Mouse (Mus musculus) ES-E14 (cell line): ENCODE results near the gene Slc6a19. TPM values are rescaled to one million over a fixed set of nuclear protein-coding genes. Genes with fewer than 3 reads are reported as not detected.

Source experiments
- DNase-seq: peaks from one replicate; pipeline ENCODE4 v3.0.0-alpha.2; 2013; ENCODE audit warnings: low read depth, low spot score
- H3K27ac ChIP-seq: 2 replicates; pipeline ENCODE4 v1.5.1; 2012; ENCODE audit warnings: low read depth, mild to moderate bottlenecking, low read length, moderate library complexity, mixed read lengths; ENCODE audit not compliant: poor library complexity, insufficient read depth, severe bottlenecking
- H3K36me3 ChIP-seq: 2 replicates; pipeline ENCODE4 v1.6.1; 2012; ENCODE audit warnings: mild to moderate bottlenecking, low read length, moderate library complexity, mixed read lengths; ENCODE audit not compliant: control insufficient read depth, poor library complexity, insufficient read depth, severe bottlenecking
- H3K4me1 ChIP-seq, 2 experiments: fragments of 150-350 bp in 1 of 2; sonication (generic) in 1 of 2; 2 replicates each; pipeline ENCODE4 v1.6.1; 2012; ENCODE audit warnings: low read length in 2 of 2, mild to moderate bottlenecking in 1 of 2, mixed read lengths in 1 of 2; ENCODE audit not compliant: control insufficient read depth in 2 of 2, insufficient read depth in 2 of 2, poor library complexity in 1 of 2
- H3K4me3 ChIP-seq, 2 experiments: fragments of 150-350 bp in 1 of 2; sonication (generic) in 1 of 2; 2 replicates each; pipeline ENCODE4 v1.5.1; 2012; ENCODE audit warnings: low read length in 2 of 2, low read depth in 1 of 2, mild to moderate bottlenecking in 1 of 2, mixed read lengths in 1 of 2; ENCODE audit not compliant: insufficient read depth in 1 of 2, poor library complexity in 1 of 2, severe bottlenecking in 1 of 2
- H3K9ac ChIP-seq: 2 replicates; pipeline ENCODE4 v1.6.1; 2012; ENCODE audit warnings: low read depth, mild to moderate bottlenecking, low read length, mixed read lengths; ENCODE audit not compliant: poor library complexity, insufficient read depth, severe bottlenecking
- H3K9me3 ChIP-seq: fragments of 150-350 bp; sonication (generic); 2 replicates; pipeline ENCODE4 v1.6.1; 2012; ENCODE audit warnings: low read depth, mild to moderate bottlenecking, low read length; ENCODE audit not compliant: control insufficient read depth, insufficient read depth
- CHD2 ChIP-seq: IDR thresholded peaks from 2 replicates; pipeline ENCODE4 v1.6.1; 2014; ENCODE audit warnings: mild to moderate bottlenecking, low read depth, low read length, inconsistent platforms
- HCFC1 ChIP-seq: IDR thresholded peaks from 2 replicates; pipeline ENCODE4 v1.6.1; 2012; ENCODE audit warnings: low read length, inconsistent platforms, borderline replicate concordance; ENCODE audit not compliant: insufficient read depth
- MAFK ChIP-seq: IDR thresholded peaks from 2 replicates; pipeline ENCODE4 v1.6.1; 2014; ENCODE audit warnings: mild to moderate bottlenecking, low read depth, low read length, inconsistent platforms; ENCODE audit not compliant: insufficient read depth
- ZC3H11A ChIP-seq: IDR thresholded peaks from 2 replicates; pipeline ENCODE4 v1.6.1; 2012; ENCODE audit warnings: low read depth, mild to moderate bottlenecking, inconsistent platforms, low read length, borderline replicate concordance
- ZNF384 ChIP-seq: IDR thresholded peaks from 2 replicates; pipeline ENCODE4 v1.6.1; 2012; ENCODE audit warnings: low read depth, low read length, inconsistent platforms
- in situ Hi-C, 2 experiments: fragments of 600-800 bp; cut with MboI; formaldehyde crosslinking; loops; one replicate each; pipeline ENCODE4 v1.15.1; 2025; ENCODE audit warnings: low sequenced_read_pairs in 2 of 2, inconsistent platforms in 1 of 2; ENCODE audit not compliant: unreplicated experiment in 2 of 2
- total RNA-seq: library from RNA; depleted of rRNA; stranded (reverse); fragments of 300-350 nt; gene quantifications from 2 replicates; pipeline ENCODE4 v1.2.3, GENCODE M21; 2012; rRNA removed

Gene Slc6a19
- total RNA-seq, result 0.09 and 0.16 TPM in 2 replicates

DNA sequence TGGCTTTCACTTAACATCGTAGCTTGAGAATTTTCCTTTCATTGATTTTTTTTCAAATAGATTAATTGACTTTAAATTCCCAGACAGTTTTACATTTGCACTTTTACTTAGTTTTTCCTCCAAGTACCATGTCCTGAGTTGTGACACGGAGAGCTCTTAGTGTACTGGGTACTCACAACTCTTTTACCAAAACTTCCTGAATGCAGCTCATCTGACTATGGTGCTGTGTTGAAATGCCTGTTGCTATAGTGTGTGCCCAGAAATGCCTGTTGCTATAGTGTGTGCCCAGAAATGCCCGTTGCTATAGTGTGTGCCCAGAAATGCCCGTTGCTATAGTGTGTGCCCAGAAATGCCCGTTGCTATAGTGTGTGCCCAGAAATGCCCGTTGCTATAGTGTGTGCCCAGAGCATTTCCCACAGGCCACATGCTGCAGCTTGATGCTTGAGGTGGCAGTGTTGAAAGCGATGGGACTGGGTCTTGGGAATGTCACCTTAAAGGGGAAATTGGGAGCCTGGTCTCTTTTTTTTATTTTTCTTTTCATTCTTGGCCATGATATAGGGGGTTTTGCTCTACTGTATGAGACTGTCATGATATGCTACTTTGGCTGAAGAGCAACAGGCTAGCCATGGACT lies at the start of gene Slc6a19:
Gene Slc6a19 (minus strand): TSS at position 172 of the 632 bp plus-strand sequence.
- H3K9ac ChIP-seq, result no peak within 1 kb of the TSS
- DNase-seq, result no peak
- no peak within 1 kb of the TSS for H3K27ac ChIP-seq
- H3K9me3 ChIP-seq, result no peaks in the 10 kb centered on the region
- H3K4me1 ChIP-seq, result no peaks in the 10 kb centered on the region
- TF ChIP-seq CHD2, result no peak
- no peak for TF ChIP-seq ZC3H11A
- TF ChIP-seq HCFC1, result no peak
- no peak for TF ChIP-seq ZNF384
- no peak for TF ChIP-seq MAFK
- H3K4me3 ChIP-seq, result no peak within 1 kb of the TSS
- H3K36me3 ChIP-seq, result no peaks in the 10 kb centered on the region
- in situ Hi-C loops, result no loop called here

DNA sequence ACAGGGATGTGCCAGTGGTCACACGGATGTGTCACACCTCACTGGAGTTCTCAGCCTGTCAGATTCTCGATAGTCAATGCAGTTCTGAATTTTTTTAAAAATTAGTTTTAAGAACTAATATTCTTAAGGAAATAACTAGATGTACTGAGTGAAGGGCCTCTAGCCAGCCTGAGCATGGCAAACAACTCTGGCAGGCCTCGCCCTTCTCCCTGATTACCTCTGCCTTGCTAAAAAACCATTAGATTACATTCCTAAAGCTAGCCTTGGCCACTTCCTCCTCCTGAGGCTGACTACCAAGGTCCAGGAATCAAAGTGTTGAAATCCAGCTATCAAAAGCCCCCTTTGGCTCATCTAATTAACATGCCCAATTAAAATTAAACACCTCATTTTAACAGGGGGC lies 46.6 kb upstream of the Slc6a19 start:
- Histone ChIP-seq H3K27ac (no peak overlapping the region), H3K36me3 (no peaks in the 10 kb centered on the region), H3K9me3 (no peaks in the 10 kb centered on the region), H3K9ac (no peak overlapping the region), H3K4me1 (peaks cover 6 to 17% of the 10 kb centered on the region in 2 experiments; a peak in 2 of 4 replicates), H3K4me3 (no peak overlapping the region)
- DNase-seq, result no peak
- no peak for TF ChIP-seq HCFC1
- no peak for TF ChIP-seq CHD2
- in situ Hi-C loops, result no loop called here

- Histone ChIP-seq H3K4me3 (no peak overlapping the region), H3K27ac (no peak overlapping the region), H3K9me3 (no peaks in the 10 kb centered on the region), H3K36me3 (no peaks in the 10 kb centered on the region), H3K4me1 (peaks cover 6 to 17% of the 10 kb centered on the region in 2 experiments; a peak in 2 of 4 replicates), H3K9ac (no peak overlapping the region)
- TF ChIP-seq ZC3H11A (no peak), CHD2 (no peak), HCFC1 (no peak), ZNF384 (no peak), MAFK (no peak)
- DNase-seq, result no peak
- in situ Hi-C loops, result no loop called here
Observed at GRCm38 (mm10) chr13:73750435-73750834, 45.8 kb upstream of the Slc6a19 start.

DNA sequence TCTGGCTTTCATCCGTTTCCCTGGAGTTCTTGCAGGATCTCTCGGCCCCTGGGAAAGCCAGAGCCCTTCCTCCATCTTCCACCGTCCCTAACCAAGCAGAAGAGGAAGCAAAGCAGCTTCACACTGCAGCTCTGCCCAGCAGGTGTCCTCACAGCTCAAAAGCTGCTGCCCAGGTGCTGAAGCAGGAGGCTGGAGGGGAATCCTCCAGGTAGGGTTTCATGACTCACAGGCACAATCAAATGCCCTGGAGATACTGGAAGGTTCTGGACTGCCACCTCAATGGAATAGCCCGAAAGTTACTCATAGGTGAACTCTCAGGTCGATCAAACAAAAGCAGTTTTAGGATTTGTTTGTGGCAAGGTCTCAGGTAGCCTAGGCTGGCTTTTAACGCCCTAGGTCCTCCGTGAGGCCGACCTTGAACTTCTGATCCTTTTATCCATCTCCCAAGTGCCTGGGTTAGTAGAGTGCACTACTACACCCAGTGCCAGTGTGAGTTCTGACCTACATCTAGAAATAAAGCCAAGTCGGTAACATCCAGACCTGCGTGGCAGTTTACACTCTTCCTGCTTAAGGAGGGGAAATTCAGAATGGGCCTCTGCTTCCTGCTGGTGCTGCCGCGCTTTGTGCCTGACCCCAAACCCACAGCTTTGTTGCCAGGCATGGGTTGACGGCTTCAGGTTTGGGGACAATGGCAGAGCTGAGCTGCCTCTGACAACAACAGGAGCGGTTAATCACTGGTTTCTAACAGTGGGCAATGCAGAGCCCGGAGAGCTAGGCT lies 44.2 kb upstream of the Slc6a19 start:
- no peak for DNase-seq
- in situ Hi-C loops, result no loop called here
- no peaks in the 10 kb centered on the region for H3K9me3 ChIP-seq
- H3K36me3 ChIP-seq, result no peaks in the 10 kb centered on the region
- H3K27ac ChIP-seq, result no peak overlapping the region
- H3K9ac ChIP-seq, result no peak overlapping the region
- H3K4me1 ChIP-seq, result peaks cover 6 to 17% of the 10 kb centered on the region in 2 experiments; a peak in 2 of 4 replicates
- no peak overlapping the region for H3K4me3 ChIP-seq
- no peak for TF ChIP-seq HCFC1
- TF ChIP-seq MAFK, result no peak
- TF ChIP-seq CHD2, result no peak
- no peak for TF ChIP-seq ZNF384
- no peak for TF ChIP-seq ZC3H11A
